Mouse (Mus musculus): ENCODE data around the gene Teddm2. TPM values are rescaled to one million over a fixed set of nuclear protein-coding genes. Genes with fewer than 3 reads are reported as not detected.

Teddm2 gene
- total RNA-seq (2021): 1 to 10 TPM; 3.4 to 3.9 TPM
- long read RNA-seq, experiment 1: 0 reads
- long read RNA-seq, experiment 2, partial matches to known transcripts: 0 of 1 reads
- long read RNA-seq, experiment 2, other reads (novel, unspliced or antisense): 1 of 1 reads

- H3K4me3 ChIP-seq: peak within 1 kb of the TSS; percentile 59
- peak within 1 kb of the TSS; percentile 88 for H3K27ac ChIP-seq
- peak; percentile 89 to 94 for DNase-seq (ENCODE audit: extremely low spot score in 1 of 2, low spot score in 2 of 2)
- intact Hi-C loops (cut with DNase I): loop anchor here (5.0 kb wide), 1 partner anchor 827 kb away; no protein-coding TSS in a partner anchor
- TF ChIP-seq CTCF (IDR thresholded peaks at IDR 0.05): no peak
Measured at GRCm38 (mm10) chr1:153899731-153900380, at the start of gene Teddm2, which contains the start of gene Glul. Teddm2 (minus strand) TSS chr1:153900228. Glul (plus strand) TSS chr1:153899944.

- no peak for TF ChIP-seq CTCF (IDR thresholded peaks at IDR 0.05)
- intact Hi-C loops (cut with DNase I): no loop called here
- Histone ChIP-seq H3K4me3 (no peak overlapping the region), H3K27ac (peak overlapping the region; percentile 18; the same call in 1 of the 2 replicates)
- DNase-seq (ENCODE audit: extremely low spot score in 1 of 2, low spot score in 2 of 2): peak in 1 of 2 experiments; percentile 19
Measured at GRCm38 (mm10) chr1:153947837-153948236, 47.8 kb upstream of the Teddm2 start.

GRCm38 (mm10) chr1:153946971-153947370, 46.9 kb upstream of the Teddm2 start:
- Histone ChIP-seq H3K27ac (no peak overlapping the region), H3K4me3 (no peak overlapping the region)
- TF ChIP-seq CTCF (IDR thresholded peaks at IDR 0.05): no peak
- intact Hi-C loops (cut with DNase I): no loop called here
- DNase-seq (ENCODE audit: extremely low spot score in 1 of 2, low spot score in 2 of 2): no peak

GRCm38 (mm10) chr1:153945181-153945580, 45.2 kb upstream of the Teddm2 start:
- intact Hi-C loops (cut with DNase I): no loop called here
- H3K27ac ChIP-seq: no peak overlapping the region
- H3K4me3 ChIP-seq: no peak overlapping the region
- no peak for DNase-seq (ENCODE audit: extremely low spot score in 1 of 2, low spot score in 2 of 2)
- TF ChIP-seq CTCF (IDR thresholded peaks at IDR 0.05): no peak

GRCm38 (mm10) chr1:153940986-153941385, 41.0 kb upstream of the Teddm2 start:
- intact Hi-C loops (cut with DNase I): no loop called here
- Histone ChIP-seq H3K4me3 (no peak overlapping the region), H3K27ac (no peak overlapping the region; the same call in 1 of the 2 replicates)
- TF ChIP-seq CTCF (IDR thresholded peaks at IDR 0.05): no peak
- no peak for DNase-seq (ENCODE audit: extremely low spot score in 1 of 2, low spot score in 2 of 2)

GRCm38 (mm10) chr1:153937025-153937424, 37.0 kb upstream of the Teddm2 start:
- Histone ChIP-seq H3K4me3 (no peak overlapping the region), H3K27ac (no peak overlapping the region)
- intact Hi-C loops (cut with DNase I): no loop called here
- no peak for TF ChIP-seq CTCF (IDR thresholded peaks at IDR 0.05)
- DNase-seq (ENCODE audit: extremely low spot score in 1 of 2, low spot score in 2 of 2): no peak

GRCm38 (mm10) chr1:153935844-153936380, 35.9 kb upstream of the Teddm2 start:
- intact Hi-C loops (cut with DNase I): no loop called here
- Histone ChIP-seq H3K4me3 (no peak overlapping the region), H3K27ac (no peak overlapping the region)
- DNase-seq (ENCODE audit: extremely low spot score in 1 of 2, low spot score in 2 of 2): peak in 1 of 2 experiments; percentile 29
- TF ChIP-seq CTCF (IDR thresholded peaks at IDR 0.05): no peak

GRCm38 (mm10) chr1:153933772-153934171, 33.7 kb upstream of the Teddm2 start:
- intact Hi-C loops (cut with DNase I): no loop called here
- no peak overlapping the region for H3K4me3 ChIP-seq
- no peak for DNase-seq (ENCODE audit: extremely low spot score in 1 of 2, low spot score in 2 of 2)
- TF ChIP-seq CTCF (IDR thresholded peaks at IDR 0.05): no peak
- H3K27ac ChIP-seq: no peak overlapping the region

GRCm38 (mm10) chr1:153930431-153930830, 30.4 kb upstream of the Teddm2 start:
- no peak for TF ChIP-seq CTCF (IDR thresholded peaks at IDR 0.05)
- H3K4me3 ChIP-seq: no peak overlapping the region
- intact Hi-C loops (cut with DNase I): no loop called here
- no peak overlapping the region for H3K27ac ChIP-seq
- no peak for DNase-seq (ENCODE audit: extremely low spot score in 1 of 2, low spot score in 2 of 2)

GRCm38 (mm10) chr1:153924395-153925385, 24.7 kb upstream of the Teddm2 start:
- Histone ChIP-seq H3K4me3 (no peak overlapping the region), H3K27ac (no peak overlapping the region)
- TF ChIP-seq CTCF (IDR thresholded peaks at IDR 0.05): no peak
- intact Hi-C loops (cut with DNase I): no loop called here
- DNase-seq (ENCODE audit: extremely low spot score in 1 of 2, low spot score in 2 of 2): no peak

GRCm38 (mm10) chr1:153922571-153923021, 22.6 kb upstream of the Teddm2 start:
- TF ChIP-seq CTCF (IDR thresholded peaks at IDR 0.05): no peak
- DNase-seq (ENCODE audit: extremely low spot score in 1 of 2, low spot score in 2 of 2): no peak
- no peak overlapping the region for H3K27ac ChIP-seq
- H3K4me3 ChIP-seq: no peak overlapping the region
- intact Hi-C loops (cut with DNase I): no loop called here

Measured in left cerebral cortex, adult 2 months (tissue).